Mouse (Mus musculus): ENCODE measurements around the gene Dyrk2. TPM values are rescaled to one million over a fixed set of nuclear protein-coding genes. Genes with fewer than 3 reads are reported as not detected.
A peak's percentile ranks its signal among the peaks of the same experiment; 100 is the strongest.

Gene Dyrk2
- polyA plus RNA-seq, 1 experiment from 2014 or later, result 11.3 TPM

GRCm38 (mm10) chr10:118867304-118867895 is 2.6 kb downstream of the Dyrk2 start:
- peak overlapping the region; percentile 98 for H3K27ac ChIP-seq (replicated peaks)
- H3K27me3 ChIP-seq (replicated peaks), result no peaks in the 10 kb centered on the region
- no peak for ATAC-seq (ENCODE audit: low FRiP score)
- WGBS, result 8% methylated on average over 16 of the region's 16 CpGs
- H3K4me3 ChIP-seq (replicated peaks), result peak overlapping the region; percentile 95
- peak overlapping the region; percentile 97 for H3K9ac ChIP-seq (replicated peaks)
- H3K4me2 ChIP-seq, result peak overlapping the region; percentile 97
- peaks cover 49% of the 10 kb centered on the region for H3K4me1 ChIP-seq
- H3K9me3 ChIP-seq (replicated peaks), result no peaks in the 10 kb centered on the region
- peaks cover 9% of the 10 kb centered on the region; the same call in 1 of the 2 replicates for H3K36me3 ChIP-seq

GRCm38 (mm10) chr10:118864976-118865375 is 5.0 kb downstream of the Dyrk2 start:
- Histone ChIP-seq H3K4me2 (peak overlapping the region; percentile 22; the same call in 1 of the 2 replicates), H3K36me3 (peaks cover 33% of the 10 kb centered on the region), H3K27me3 (replicated peaks) (no peaks in the 10 kb centered on the region), H3K9ac (replicated peaks) (no peak overlapping the region), H3K4me1 (peaks cover 41% of the 10 kb centered on the region), H3K9me3 (replicated peaks) (0 out of 2 replicates have a peak, but pooled peaks cover 4% of the 10 kb centered on the region), H3K27ac (replicated peaks) (no peak overlapping the region), H3K4me3 (replicated peaks) (no peak overlapping the region)
- ATAC-seq (ENCODE audit: low FRiP score), result no peak
- WGBS, result 89% methylated on average over 7 of the region's 7 CpGs

GRCm38 (mm10) chr10:118863611-118864010 is 6.4 kb downstream of the Dyrk2 start:
- peaks cover 46% of the 10 kb centered on the region for H3K36me3 ChIP-seq
- H3K9ac ChIP-seq (replicated peaks), result no peak overlapping the region
- 83% methylated on average over 8 of the region's 8 CpGs for WGBS
- 0 out of 2 replicates have a peak, but pooled peaks cover 6% of the 10 kb centered on the region for H3K9me3 ChIP-seq (replicated peaks)
- H3K27ac ChIP-seq (replicated peaks), result no peak overlapping the region
- H3K27me3 ChIP-seq (replicated peaks), result no peaks in the 10 kb centered on the region
- ATAC-seq (ENCODE audit: low FRiP score), result no peak
- peaks cover 36% of the 10 kb centered on the region for H3K4me1 ChIP-seq
- no peak overlapping the region for H3K4me3 ChIP-seq (replicated peaks)
- no peak overlapping the region for H3K4me2 ChIP-seq

- Histone ChIP-seq H3K4me2 (no peak overlapping the region), H3K4me3 (replicated peaks) (no peak overlapping the region), H3K9ac (replicated peaks) (no peak overlapping the region), H3K36me3 (peaks cover 53% of the 10 kb centered on the region), H3K27me3 (replicated peaks) (no peaks in the 10 kb centered on the region), H3K9me3 (replicated peaks) (0 out of 2 replicates have a peak, but pooled peaks cover 6% of the 10 kb centered on the region), H3K27ac (replicated peaks) (no peak overlapping the region), H3K4me1 (peaks cover 35% of the 10 kb centered on the region)
- ATAC-seq (ENCODE audit: low FRiP score), result no peak
- 87% methylated on average over 4 of the region's 4 CpGs for WGBS
Measured at GRCm38 (mm10) chr10:118862233-118862632, 7.8 kb downstream of the Dyrk2 start.

- no peak for ATAC-seq (ENCODE audit: low FRiP score)
- H3K4me2 ChIP-seq, result no peak overlapping the region
- 0 out of 2 replicates have a peak, but pooled peaks cover 6% of the 10 kb centered on the region for H3K9me3 ChIP-seq (replicated peaks)
- no peak overlapping the region for H3K9ac ChIP-seq (replicated peaks)
- no peak overlapping the region for H3K4me3 ChIP-seq (replicated peaks)
- peaks cover 27% of the 10 kb centered on the region for H3K4me1 ChIP-seq
- no peak overlapping the region for H3K27ac ChIP-seq (replicated peaks)
- no peaks in the 10 kb centered on the region for H3K27me3 ChIP-seq (replicated peaks)
- H3K36me3 ChIP-seq, result peaks cover 61% of the 10 kb centered on the region
- 92% methylated on average over 11 of the region's 11 CpGs for WGBS
Measured at GRCm38 (mm10) chr10:118861234-118862025, 8.6 kb downstream of the Dyrk2 start.

- Histone ChIP-seq H3K36me3 (peaks cover 62% of the 10 kb centered on the region), H3K4me3 (replicated peaks) (no peak overlapping the region), H3K4me1 (peaks cover 12% of the 10 kb centered on the region; the same call in 1 of the 2 replicates), H3K27me3 (replicated peaks) (no peaks in the 10 kb centered on the region), H3K9ac (replicated peaks) (no peak overlapping the region), H3K27ac (replicated peaks) (no peak overlapping the region), H3K4me2 (no peak overlapping the region), H3K9me3 (replicated peaks) (0 out of 2 replicates have a peak, but pooled peaks cover 6% of the 10 kb centered on the region)
- 97% methylated on average over 21 of the region's 21 CpGs for WGBS
- ATAC-seq (ENCODE audit: low FRiP score), result no peak
Measured at GRCm38 (mm10) chr10:118859655-118860054, 10.4 kb downstream of the Dyrk2 start.

GRCm38 (mm10) chr10:118854641-118855040 is 15.4 kb downstream of the Dyrk2 start:
- H3K4me1 ChIP-seq, result peaks cover 9% of the 10 kb centered on the region; the same call in 1 of the 2 replicates
- no peak overlapping the region for H3K4me3 ChIP-seq (replicated peaks)
- WGBS, result 89% methylated on average over 9 of the region's 9 CpGs
- no peak overlapping the region for H3K27ac ChIP-seq (replicated peaks)
- H3K36me3 ChIP-seq, result peaks cover 25% of the 10 kb centered on the region
- ATAC-seq (ENCODE audit: low FRiP score), result no peak
- H3K9ac ChIP-seq (replicated peaks), result no peak overlapping the region
- no peak overlapping the region for H3K4me2 ChIP-seq
- no peaks in the 10 kb centered on the region for H3K9me3 ChIP-seq (replicated peaks)
- no peaks in the 10 kb centered on the region for H3K27me3 ChIP-seq (replicated peaks)

- ATAC-seq (ENCODE audit: low FRiP score), result no peak
- no peak overlapping the region for H3K4me3 ChIP-seq (replicated peaks)
- no peak overlapping the region for H3K27ac ChIP-seq (replicated peaks)
- H3K27me3 ChIP-seq (replicated peaks), result no peaks in the 10 kb centered on the region
- no peak overlapping the region for H3K4me2 ChIP-seq
- WGBS, result 69% methylated on average over 16 of the region's 16 CpGs
- H3K4me1 ChIP-seq, result peaks cover 6% of the 10 kb centered on the region; the same call in 1 of the 2 replicates
- no peak overlapping the region for H3K9ac ChIP-seq (replicated peaks)
- peaks cover 11% of the 10 kb centered on the region for H3K36me3 ChIP-seq
- no peaks in the 10 kb centered on the region for H3K9me3 ChIP-seq (replicated peaks)
Measured at GRCm38 (mm10) chr10:118852554-118852953, 17.5 kb downstream of the Dyrk2 start.

- 0 out of 2 replicates have a peak, but pooled peaks cover under 1% of the 10 kb centered on the region for H3K4me1 ChIP-seq
- H3K27me3 ChIP-seq (replicated peaks), result no peaks in the 10 kb centered on the region
- no peak overlapping the region for H3K27ac ChIP-seq (replicated peaks)
- 87% methylated on average over 4 of the region's 4 CpGs for WGBS
- no peak overlapping the region for H3K9ac ChIP-seq (replicated peaks)
- no peaks in the 10 kb centered on the region for H3K36me3 ChIP-seq
- H3K4me3 ChIP-seq (replicated peaks), result no peak overlapping the region
- no peak for ATAC-seq (ENCODE audit: low FRiP score)
- no peak overlapping the region for H3K4me2 ChIP-seq
- H3K9me3 ChIP-seq (replicated peaks), result no peaks in the 10 kb centered on the region
Measured at GRCm38 (mm10) chr10:118848501-118848900, 21.5 kb downstream of the Dyrk2 start.

- no peak overlapping the region for H3K27ac ChIP-seq (replicated peaks)
- H3K36me3 ChIP-seq, result no peaks in the 10 kb centered on the region
- H3K9ac ChIP-seq (replicated peaks), result no peak overlapping the region
- 53% methylated on average over 10 of the region's 10 CpGs for WGBS
- H3K9me3 ChIP-seq (replicated peaks), result no peaks in the 10 kb centered on the region
- no peak for ATAC-seq (ENCODE audit: low FRiP score)
- H3K4me3 ChIP-seq (replicated peaks), result no peak overlapping the region
- H3K27me3 ChIP-seq (replicated peaks), result no peaks in the 10 kb centered on the region
- no peak overlapping the region for H3K4me2 ChIP-seq
- no peaks in the 10 kb centered on the region for H3K4me1 ChIP-seq
Measured at GRCm38 (mm10) chr10:118846991-118847545, 22.9 kb downstream of the Dyrk2 start.

GRCm38 (mm10) chr10:118840598-118840997 is 29.4 kb downstream of the Dyrk2 start:
- Histone ChIP-seq H3K27ac (replicated peaks) (no peak overlapping the region), H3K9ac (replicated peaks) (no peak overlapping the region), H3K9me3 (replicated peaks) (no peaks in the 10 kb centered on the region), H3K36me3 (no peaks in the 10 kb centered on the region), H3K4me2 (no peak overlapping the region), H3K4me1 (no peaks in the 10 kb centered on the region), H3K27me3 (replicated peaks) (no peaks in the 10 kb centered on the region), H3K4me3 (replicated peaks) (no peak overlapping the region)
- WGBS, result 88% methylated on average over 9 of the region's 9 CpGs
- ATAC-seq (ENCODE audit: low FRiP score), result no peak
